Mouse (Mus musculus) ES-Bruce4 (cell line): Measurements from ENCODE around the gene Tsx. TPM values are rescaled to one million over a fixed set of nuclear protein-coding genes. Genes with fewer than 3 reads are reported as not detected.
A peak's percentile ranks its signal among the peaks of the same experiment; 100 is the strongest.

ENCODE experiments used
- H3K27ac ChIP-seq: 2 replicates; pipeline ENCODE4 v1.5.1; 2012; ENCODE audit warnings: low read length, inconsistent platforms; ENCODE audit not compliant: insufficient read depth
- H3K27me3 ChIP-seq: 2 replicates; pipeline ENCODE4 v1.6.1; 2012; ENCODE audit warnings: mild to moderate bottlenecking, low read length, inconsistent platforms; ENCODE audit not compliant: control insufficient read depth, poor library complexity, insufficient read depth, severe bottlenecking
- H3K36me3 ChIP-seq: 2 replicates; pipeline ENCODE4 v1.6.1; 2012; ENCODE audit warnings: inconsistent platforms, mild to moderate bottlenecking, low read length, moderate library complexity; ENCODE audit not compliant: control insufficient read depth, poor library complexity, insufficient read depth, severe bottlenecking
- H3K4me1 ChIP-seq: one replicate; pipeline ENCODE4 v1.8.1; 2011; ENCODE audit warnings: low read length; ENCODE audit not compliant: control insufficient read depth, insufficient read depth
- H3K4me3 ChIP-seq: 2 replicates; pipeline ENCODE4 v1.5.1; 2011; ENCODE audit warnings: low read depth, mild to moderate bottlenecking, low read length
- H3K9ac ChIP-seq: 2 replicates; pipeline ENCODE4 v1.6.1; 2012; ENCODE audit warnings: low read depth, mild to moderate bottlenecking, inconsistent platforms; ENCODE audit not compliant: poor library complexity, severe bottlenecking
- H3K9me3 ChIP-seq: replicated peaks from 2 replicates; pipeline ENCODE4 v1.6.1; 2012; ENCODE audit warnings: mild to moderate bottlenecking, low read length, inconsistent platforms; ENCODE audit not compliant: control insufficient read depth, poor library complexity, insufficient read depth, severe bottlenecking
- CTCF ChIP-seq: IDR thresholded peaks from one replicate; pipeline ENCODE4 v1.8.1; 2011; ENCODE audit warnings: low read depth, low read length
- EP300 ChIP-seq: IDR thresholded peaks from 2 replicates; pipeline ENCODE4 v1.6.1; 2011; ENCODE audit warnings: low read depth, low read length; ENCODE audit not compliant: insufficient read depth
- POLR2A ChIP-seq: IDR thresholded peaks from one replicate; pipeline ENCODE4 v1.8.1; 2011; ENCODE audit warnings: low read length; ENCODE audit not compliant: insufficient read depth
- polyA plus RNA-seq: library from polyadenylated mRNA; stranded (reverse); fragments of >200 nt; gene quantifications from 2 replicates; pipeline ENCODE4 v1.2.4, GENCODE M21; 2011; ENCODE audit warnings: low read depth; ENCODE audit not compliant: missing spikeins, insufficient read depth, insufficient read length

Gene Tsx
- polyA plus RNA-seq = 0.75 and 0.84 TPM in 2 replicates

DNA sequence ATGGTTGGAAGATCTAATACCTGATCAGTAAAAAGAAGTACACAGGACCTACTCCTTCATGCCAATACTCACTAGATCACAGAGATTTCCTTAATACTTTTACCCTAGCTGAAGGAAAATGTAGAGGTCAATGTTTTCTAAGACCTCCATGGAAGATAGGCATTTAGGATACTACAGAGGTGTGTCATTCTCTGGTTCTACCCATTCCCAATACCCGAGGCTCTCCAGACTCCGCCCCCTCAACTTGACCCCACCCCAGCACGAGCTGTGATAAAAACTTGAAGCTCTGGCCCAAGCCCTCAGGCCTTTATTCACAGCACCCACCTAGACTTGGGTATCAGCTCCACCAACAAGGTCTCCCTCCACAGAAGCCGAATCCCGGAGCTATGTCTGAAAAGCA lies at the start of gene Tsx:
Tsx (plus strand) TSS at position 301 of the 400 bp plus-strand sequence.
- Histone ChIP-seq H3K9me3 (no peaks in the 10 kb centered on the region), H3K9ac (no peak within 1 kb of the TSS), H3K27me3 (no peaks in the 10 kb centered on the region), H3K4me3 (no peak within 1 kb of the TSS), H3K4me1 (no peaks in the 10 kb centered on the region), H3K27ac (no peak within 1 kb of the TSS), H3K36me3 (no peaks in the 10 kb centered on the region)
- TF ChIP-seq POLR2A (no peak), CTCF (no peak), EP300 (no peak)

GRCm38 (mm10) chrX:103366201-103366600 lies 48.1 kb upstream of the Tsx start:
- no peak overlapping the region for H3K4me3 ChIP-seq
- TF ChIP-seq POLR2A (no peak), EP300 (no peak), CTCF (no peak)
- no peaks in the 10 kb centered on the region for H3K4me1 ChIP-seq
- no peak overlapping the region for H3K27ac ChIP-seq
- H3K27me3 ChIP-seq = no peaks in the 10 kb centered on the region
- no peak overlapping the region for H3K9ac ChIP-seq
- H3K9me3 ChIP-seq = no peaks in the 10 kb centered on the region
- H3K36me3 ChIP-seq = no peaks in the 10 kb centered on the region

GRCm38 (mm10) chrX:103368650-103369049 lies 45.6 kb upstream of the Tsx start:
- Histone ChIP-seq H3K27me3 (no peaks in the 10 kb centered on the region), H3K4me3 (no peak overlapping the region), H3K36me3 (no peaks in the 10 kb centered on the region; the same call in 1 of the 2 replicates), H3K9me3 (no peaks in the 10 kb centered on the region), H3K4me1 (no peaks in the 10 kb centered on the region), H3K9ac (no peak overlapping the region), H3K27ac (no peak overlapping the region)
- TF ChIP-seq EP300 (no peak), CTCF (no peak)

GRCm38 (mm10) chrX:103371221-103371620 lies 43.0 kb upstream of the Tsx start:
- Histone ChIP-seq H3K4me1 (no peaks in the 10 kb centered on the region), H3K4me3 (no peak overlapping the region), H3K9me3 (no peaks in the 10 kb centered on the region), H3K27ac (no peak overlapping the region), H3K9ac (no peak overlapping the region), H3K27me3 (no peaks in the 10 kb centered on the region), H3K36me3 (no peaks in the 10 kb centered on the region; the same call in 1 of the 2 replicates)
- no peak for TF ChIP-seq POLR2A
- TF ChIP-seq CTCF = peak; percentile 28
- no peak for TF ChIP-seq EP300

DNA sequence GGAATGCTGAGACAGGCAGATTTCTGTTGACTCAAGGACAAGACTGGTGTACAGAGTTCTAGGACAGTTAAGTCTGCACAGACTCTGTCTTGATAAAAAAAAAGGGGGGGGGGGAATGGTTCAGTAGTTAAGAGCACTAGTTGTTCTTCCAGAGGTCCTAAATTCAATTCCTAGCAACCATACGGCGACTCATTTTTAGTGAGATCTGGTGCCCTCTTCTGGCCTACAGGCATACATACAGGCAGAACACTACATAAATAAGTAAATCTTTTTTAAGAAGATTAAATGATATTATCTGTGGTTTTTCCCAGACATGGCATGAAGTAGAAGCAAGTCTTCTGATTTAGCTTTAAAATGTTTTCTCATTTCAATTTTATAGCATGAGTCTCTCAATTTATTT lies 42.6 kb upstream of the Tsx start:
- no peaks in the 10 kb centered on the region for H3K27me3 ChIP-seq
- H3K9ac ChIP-seq = no peak overlapping the region
- no peak overlapping the region for H3K27ac ChIP-seq
- TF ChIP-seq POLR2A (no peak), CTCF (no peak)
- H3K9me3 ChIP-seq = no peaks in the 10 kb centered on the region
- no peak overlapping the region for H3K4me3 ChIP-seq
- no peaks in the 10 kb centered on the region for H3K4me1 ChIP-seq
- H3K36me3 ChIP-seq = no peaks in the 10 kb centered on the region; the same call in 1 of the 2 replicates

GRCm38 (mm10) chrX:103374250-103374649 lies 40.0 kb upstream of the Tsx start:
- Histone ChIP-seq H3K4me3 (no peak overlapping the region), H3K27me3 (no peaks in the 10 kb centered on the region), H3K9ac (no peak overlapping the region), H3K4me1 (no peaks in the 10 kb centered on the region), H3K27ac (no peak overlapping the region), H3K36me3 (no peaks in the 10 kb centered on the region; the same call in 1 of the 2 replicates), H3K9me3 (no peaks in the 10 kb centered on the region)
- TF ChIP-seq POLR2A (no peak), CTCF (peak; percentile 52), EP300 (no peak)
